Mouse (Mus musculus) hindbrain, postnatal 0 days (tissue): Measurements from ENCODE around the gene Batf3. TPM values are rescaled to one million over a fixed set of nuclear protein-coding genes. Genes with fewer than 3 reads are reported as not detected.

ENCODE experiments used
- ATAC-seq: fragments of 200-750 bp; cut with Nextera tagmentation; 2 replicates; pipeline ENCODE4 v1.8.0; 2017; ENCODE audit warnings: mild to moderate bottlenecking, moderate TSS enrichment, moderate library complexity
- DNase-seq: peaks from one replicate; pipeline ENCODE4 v3.0.0-alpha.2; 2015; ENCODE audit warnings: low spot score
- H3K27ac ChIP-seq: fragments of 300-500 bp; sonication (generic); 2 replicates; pipeline ENCODE4 v1.5.1; 2014; ENCODE audit warnings: mild to moderate bottlenecking
- H3K27me3 ChIP-seq: fragments of 300-500 bp; sonication (generic); 2 replicates; pipeline ENCODE4 v1.6.1; 2014; ENCODE audit warnings: low read length, mixed read lengths; ENCODE audit not compliant: insufficient read depth
- H3K36me3 ChIP-seq: fragments of 300-500 bp; sonication (generic); 2 replicates; pipeline ENCODE4 v1.6.1; 2014; ENCODE audit warnings: low read length, mixed read lengths; ENCODE audit not compliant: insufficient read depth
- H3K4me1 ChIP-seq: fragments of 300-500 bp; sonication (generic); 2 replicates; pipeline ENCODE4 v1.6.1; 2014; ENCODE audit warnings: antibody characterized with exemption, low read length, mixed read lengths; ENCODE audit not compliant: insufficient read depth
- H3K4me2 ChIP-seq: fragments of 300-500 bp; sonication (generic); 2 replicates; pipeline ENCODE4 v1.6.1; 2014; ENCODE audit warnings: low read depth, mild to moderate bottlenecking, low read length, moderate library complexity, mixed read lengths
- H3K4me3 ChIP-seq: fragments of 300-500 bp; sonication (generic); 2 replicates; pipeline ENCODE4 v1.5.1; 2014; ENCODE audit warnings: low read length
- H3K9ac ChIP-seq: fragments of 300-500 bp; sonication (generic); replicated peaks from 2 replicates; pipeline ENCODE4 v1.6.1; 2014; ENCODE audit warnings: mild to moderate bottlenecking, low read length, moderate library complexity, mixed read lengths
- H3K9me3 ChIP-seq: fragments of 300-500 bp; sonication (generic); 2 replicates; pipeline ENCODE4 v1.6.1; 2016; ENCODE audit warnings: low read length, mixed read lengths
- CTCF ChIP-seq: IDR thresholded peaks from 2 replicates; pipeline ENCODE4 v1.5.1; 2016; ENCODE audit warnings: antibody characterized with exemption, control low read depth, low read depth
- WGBS: fragments of 180-500 bp; shearing (Covaris S2); extraction: QIAGEN DNeasy Blood & Tissue Kit; methylation state at CpG from one replicate; pipeline ENCODE4 v1.1.7; 2014; 5-methylcytosine and 5-hydroxymethylcytosine counted together
- polyA plus RNA-seq: library from polyadenylated mRNA; unstranded; fragments of >200 nt; fragmentation: Nextera tagmentation; extraction: Ambion mirVana; gene quantifications from 2 replicates; pipeline ENCODE4 v1.2.1, GENCODE M21; 2015
- total RNA-seq: library from RNA; depleted of rRNA; stranded (reverse); fragments of >200 nt; gene quantifications from 2 replicates; pipeline ENCODE4 v1.2.3, GENCODE M21; 2014; rRNA removed

Gene Batf3
- 1.0 and 4.7 TPM in 2 replicates for total RNA-seq
- 4.0 and 4.1 TPM in 2 replicates for polyA plus RNA-seq

DNA sequence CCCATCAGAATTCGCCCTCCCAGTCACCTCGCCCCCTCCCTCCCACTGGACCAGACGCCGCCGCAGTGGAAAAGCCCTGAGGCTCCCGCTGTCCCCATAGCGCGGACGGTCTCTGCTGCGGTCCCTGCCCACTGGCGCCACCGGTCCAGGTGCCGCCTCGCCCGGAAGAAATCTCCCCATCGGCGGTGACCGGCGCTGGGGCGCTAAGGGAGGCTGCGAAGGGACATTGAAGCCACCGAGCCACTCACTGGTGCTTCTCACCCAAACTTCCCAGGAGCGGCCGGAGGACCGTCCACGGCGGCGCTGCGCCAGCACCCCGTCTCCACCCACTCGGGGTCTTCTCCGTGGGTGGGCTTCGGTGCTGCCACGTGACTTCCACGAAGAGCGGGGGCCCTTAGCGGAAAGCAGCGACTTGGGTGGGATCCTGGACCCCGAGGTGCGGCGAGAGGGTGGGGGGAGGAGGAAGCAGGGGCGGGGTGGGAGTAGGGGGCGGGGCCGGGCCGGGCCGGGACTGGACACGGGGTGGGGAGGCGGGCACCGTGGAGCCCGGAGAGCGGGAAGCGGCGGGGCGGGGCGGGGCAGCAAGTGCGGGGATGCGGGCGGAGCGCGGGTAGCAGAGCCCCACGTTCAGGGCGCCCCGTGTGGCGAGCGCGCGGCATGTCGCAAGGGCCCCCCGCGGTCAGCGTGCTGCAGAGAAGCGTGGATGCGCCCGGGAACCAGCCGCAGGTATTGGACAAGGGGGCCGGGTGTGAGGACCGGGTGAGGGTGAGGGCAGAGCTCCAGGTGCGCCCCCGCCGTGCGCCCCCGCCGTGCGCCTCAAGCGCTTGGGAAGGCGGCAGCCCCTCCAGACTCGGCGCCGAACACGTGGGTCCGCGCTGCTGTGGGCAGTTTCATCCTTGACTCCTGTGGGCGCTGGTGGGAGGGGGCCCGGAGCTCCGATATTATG is at the start of gene Batf3:
Gene Batf3, plus strand, starts transcription at position 46 of the 946 bp plus-strand sequence.
- ATAC-seq = peak; percentile 72

DNA sequence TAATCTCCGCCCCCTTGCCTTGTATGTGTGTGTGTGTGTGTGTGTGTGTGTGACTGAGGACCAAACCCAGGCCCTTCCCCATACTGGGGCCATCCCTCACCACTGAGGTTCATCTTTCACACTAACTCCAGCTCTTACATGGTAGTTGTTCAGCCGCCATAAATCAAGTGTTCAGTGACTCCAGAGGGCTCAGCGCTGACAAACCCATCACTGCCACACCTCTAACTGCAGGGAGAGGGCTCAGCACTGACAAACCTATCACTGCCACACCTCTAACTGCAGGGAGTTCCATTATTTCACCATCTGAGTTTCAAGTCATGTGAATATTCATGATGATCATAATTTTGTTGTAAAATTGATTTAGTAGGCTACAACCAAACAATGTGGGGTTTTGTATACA is 44.1 kb upstream of the Batf3 start:
- no peaks in the 10 kb centered on the region for H3K27me3 ChIP-seq
- no peaks in the 10 kb centered on the region for H3K36me3 ChIP-seq
- H3K27ac ChIP-seq = no peak overlapping the region
- H3K4me1 ChIP-seq = no peaks in the 10 kb centered on the region
- no peak overlapping the region for H3K4me3 ChIP-seq
- H3K4me2 ChIP-seq = no peak overlapping the region
- WGBS = 94% methylated on average over 3 of the region's 3 CpGs
- TF ChIP-seq CTCF = no peak
- no peak for DNase-seq
- H3K9ac ChIP-seq = no peak overlapping the region
- no peaks in the 10 kb centered on the region for H3K9me3 ChIP-seq
- no peak for ATAC-seq

More for the DNA sequence above, at the start of gene Batf3:
- under 1% methylated on average over 86 of the region's 95 CpGs for WGBS
- Histone ChIP-seq H3K4me3 (peak within 1 kb of the TSS; percentile 61), H3K27me3 (peaks cover 6% of the 10 kb centered on the region; the same call in 1 of the 2 replicates), H3K27ac (no peak within 1 kb of the TSS), H3K4me2 (peak within 1 kb of the TSS; percentile 99), H3K9me3 (no peaks in the 10 kb centered on the region), H3K4me1 (no peaks in the 10 kb centered on the region), H3K9ac (peak within 1 kb of the TSS; percentile 45), H3K36me3 (no peaks in the 10 kb centered on the region)
- TF ChIP-seq CTCF = peak; percentile 32
- DNase-seq = peak; percentile 55

DNA sequence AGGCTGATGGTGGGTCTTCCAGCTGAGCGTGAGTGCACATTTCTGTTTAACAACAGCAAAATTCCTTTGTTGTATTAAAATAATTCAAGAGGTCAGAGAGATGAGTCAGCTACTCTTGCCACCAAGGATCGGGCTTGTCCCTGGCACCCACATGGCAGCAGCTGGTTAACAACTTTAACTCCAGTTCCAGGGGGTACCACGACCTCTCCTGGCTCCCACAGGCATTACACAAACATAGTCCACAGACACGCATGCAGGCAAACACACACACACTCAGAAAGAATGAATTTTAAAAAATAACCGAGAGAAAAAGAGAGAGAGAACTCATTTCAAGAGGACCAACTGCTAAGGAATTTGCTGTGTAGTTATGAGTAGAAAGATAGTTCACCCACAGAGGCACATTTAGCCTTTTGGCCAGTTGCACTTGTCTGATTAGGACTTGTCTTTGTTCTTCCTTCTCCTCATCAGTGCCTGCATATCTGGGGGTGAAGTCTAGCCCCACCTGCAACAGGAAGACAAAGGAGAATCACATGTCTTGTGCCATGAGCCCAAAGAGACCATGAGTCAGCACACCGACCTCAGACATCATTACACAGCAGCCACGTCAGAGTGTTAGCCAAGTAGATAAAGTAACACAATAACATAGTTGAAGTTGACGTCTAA is 42.6 kb upstream of the Batf3 start:
- peak; percentile 36 for TF ChIP-seq CTCF
- H3K9ac ChIP-seq = no peak overlapping the region
- no peaks in the 10 kb centered on the region for H3K4me1 ChIP-seq
- no peaks in the 10 kb centered on the region for H3K27me3 ChIP-seq
- DNase-seq (no peak), ATAC-seq (no peak)
- no peaks in the 10 kb centered on the region for H3K36me3 ChIP-seq
- no peak overlapping the region for H3K4me2 ChIP-seq
- whole genome bisulfite sequencing = 72% methylated on average over 8 of the region's 8 CpGs
- no peak overlapping the region for H3K27ac ChIP-seq
- no peaks in the 10 kb centered on the region for H3K9me3 ChIP-seq
- no peak overlapping the region for H3K4me3 ChIP-seq

DNA sequence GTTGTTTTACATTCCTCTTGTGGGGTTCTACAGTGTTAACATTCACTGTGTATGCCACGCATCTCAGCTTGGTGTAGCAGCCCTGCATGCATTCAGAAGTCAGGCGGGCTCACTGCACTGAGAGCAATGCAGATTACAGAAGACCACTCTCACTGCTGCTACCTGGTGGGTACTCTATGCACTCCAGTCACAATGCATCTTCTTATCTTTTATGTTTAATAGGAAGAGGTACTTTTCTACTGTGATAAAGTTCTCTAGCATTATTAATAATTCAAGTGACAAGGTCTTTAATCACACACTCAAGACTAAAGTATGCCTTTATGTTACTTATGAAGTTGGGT is 42.1 kb upstream of the Batf3 start:
- H3K27me3 ChIP-seq = no peaks in the 10 kb centered on the region
- no peak overlapping the region for H3K9ac ChIP-seq
- peak; percentile 53 for TF ChIP-seq CTCF
- no peak overlapping the region for H3K4me2 ChIP-seq
- DNase-seq = peak; percentile 35
- 57% methylated on average over 2 of the region's 2 CpGs for WGBS
- H3K4me1 ChIP-seq = no peaks in the 10 kb centered on the region
- no peaks in the 10 kb centered on the region for H3K36me3 ChIP-seq
- H3K27ac ChIP-seq = no peak overlapping the region
- H3K4me3 ChIP-seq = no peak overlapping the region
- no peaks in the 10 kb centered on the region for H3K9me3 ChIP-seq
- no peak for ATAC-seq

DNA sequence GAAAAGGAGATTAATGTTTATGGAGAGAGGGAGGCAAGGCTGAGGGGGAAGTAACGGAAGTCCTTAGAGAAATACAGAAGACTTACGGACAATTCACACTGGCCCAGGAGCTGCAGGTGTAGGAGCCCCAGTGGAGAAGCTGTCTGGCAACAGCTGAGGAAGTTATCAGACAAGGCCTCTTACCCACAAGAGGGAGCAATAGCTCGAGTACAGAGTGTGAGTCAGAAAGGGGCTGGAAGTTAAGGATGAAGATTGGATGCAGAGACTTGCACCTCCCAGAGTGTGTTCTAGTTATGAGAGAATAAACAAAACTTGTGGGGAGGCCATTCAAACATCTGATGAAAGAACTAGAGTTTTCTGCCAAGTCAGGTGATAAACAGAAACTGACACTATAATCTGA is 40.2 kb upstream of the Batf3 start:
- Histone ChIP-seq H3K4me1 (peaks cover 7% of the 10 kb centered on the region; the same call in 1 of the 2 replicates), H3K4me3 (no peak overlapping the region), H3K36me3 (no peaks in the 10 kb centered on the region), H3K27ac (no peak overlapping the region), H3K27me3 (no peaks in the 10 kb centered on the region), H3K9me3 (no peaks in the 10 kb centered on the region), H3K4me2 (no peak overlapping the region), H3K9ac (no peak overlapping the region)
- 80% methylated on average over 3 of the region's 3 CpGs for WGBS
- TF ChIP-seq CTCF = no peak; the same call in 1 of the 2 replicates
- DNase-seq (no peak), ATAC-seq (no peak)

DNA sequence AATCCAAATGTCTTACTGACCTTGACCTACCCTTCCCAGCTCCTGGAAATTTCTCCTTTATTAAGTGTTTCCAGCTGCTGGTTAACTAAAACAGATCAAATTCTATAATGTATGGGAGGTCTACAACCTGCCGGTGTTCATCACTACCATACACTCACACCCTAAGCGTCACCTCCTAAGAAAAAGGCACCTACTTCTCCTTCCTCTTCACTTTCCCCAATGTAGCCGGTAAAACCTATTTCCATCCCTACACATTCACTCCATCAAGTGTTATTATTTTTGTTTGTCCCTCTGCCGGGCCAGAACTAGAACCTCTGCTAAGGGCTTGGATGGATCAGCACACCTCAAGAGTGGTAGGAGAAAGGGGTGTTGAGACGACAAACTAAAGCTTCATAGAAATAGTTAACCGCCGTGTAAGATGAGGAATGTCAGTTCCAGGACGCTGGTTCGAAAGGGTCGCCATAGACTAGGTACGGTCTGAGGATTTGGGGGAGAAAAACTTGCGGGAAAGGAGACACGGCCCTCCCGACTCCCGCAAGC is 35.3 kb upstream of the Batf3 start:
- TF ChIP-seq CTCF = no peak
- Histone ChIP-seq H3K27me3 (no peaks in the 10 kb centered on the region), H3K4me3 (peak overlapping the region; percentile 63), H3K9ac (peak overlapping the region; percentile 71), H3K4me2 (peak overlapping the region; percentile 87), H3K4me1 (peaks cover 7% of the 10 kb centered on the region; the same call in 1 of the 2 replicates), H3K27ac (peak overlapping the region; percentile 78), H3K36me3 (no peaks in the 10 kb centered on the region), H3K9me3 (no peaks in the 10 kb centered on the region)
- 8% methylated on average over 15 of the region's 15 CpGs for WGBS
- ATAC-seq (peak; percentile 68; the same call in 1 of the 2 replicates), DNase-seq (no peak)
